Mouse (Mus musculus) cerebellum, adult 2 months (tissue): Measurements from ENCODE around the gene Mob3c.

Source experiments
- CTCF ChIP-seq: fragments of 200-500 bp; IDR thresholded peaks from 2 replicates; pipeline ENCODE4 v1.5.1; 2011; ENCODE audit warnings: low read depth, mild to moderate bottlenecking, control low read depth, low read length, moderate library complexity, borderline replicate concordance; ENCODE audit not compliant: insufficient read depth
- POLR2A ChIP-seq: fragments of 200-500 bp; IDR thresholded peaks from 2 replicates; pipeline ENCODE4 v1.6.1; 2011; ENCODE audit warnings: low read length, control low read depth, borderline replicate concordance; ENCODE audit not compliant: insufficient read depth

DNA sequence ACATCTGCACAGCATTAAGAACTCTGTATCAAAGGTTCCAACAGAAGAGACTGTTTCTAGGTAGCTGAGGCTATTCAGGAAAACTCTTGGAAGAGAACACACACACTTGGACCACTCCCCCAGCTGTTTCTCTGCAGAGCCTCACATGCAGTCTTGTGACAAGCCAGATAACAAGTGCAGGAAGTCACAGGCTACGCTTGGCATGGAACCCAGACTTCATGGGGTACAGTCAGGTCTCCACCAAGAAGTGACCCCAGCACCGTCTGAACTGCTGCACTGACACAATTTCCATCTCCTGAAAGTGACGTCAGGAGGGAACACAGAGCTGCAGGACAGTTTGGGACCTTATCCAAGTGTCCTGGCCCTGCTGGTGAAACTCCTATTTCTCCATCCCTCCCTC, 6.0 kb upstream of the Mob3c start:
- TF ChIP-seq CTCF (no peak), POLR2A (no peak)
